Mouse (Mus musculus): Measurements from ENCODE around the gene Afap1.

Afap1 gene

DNA sequence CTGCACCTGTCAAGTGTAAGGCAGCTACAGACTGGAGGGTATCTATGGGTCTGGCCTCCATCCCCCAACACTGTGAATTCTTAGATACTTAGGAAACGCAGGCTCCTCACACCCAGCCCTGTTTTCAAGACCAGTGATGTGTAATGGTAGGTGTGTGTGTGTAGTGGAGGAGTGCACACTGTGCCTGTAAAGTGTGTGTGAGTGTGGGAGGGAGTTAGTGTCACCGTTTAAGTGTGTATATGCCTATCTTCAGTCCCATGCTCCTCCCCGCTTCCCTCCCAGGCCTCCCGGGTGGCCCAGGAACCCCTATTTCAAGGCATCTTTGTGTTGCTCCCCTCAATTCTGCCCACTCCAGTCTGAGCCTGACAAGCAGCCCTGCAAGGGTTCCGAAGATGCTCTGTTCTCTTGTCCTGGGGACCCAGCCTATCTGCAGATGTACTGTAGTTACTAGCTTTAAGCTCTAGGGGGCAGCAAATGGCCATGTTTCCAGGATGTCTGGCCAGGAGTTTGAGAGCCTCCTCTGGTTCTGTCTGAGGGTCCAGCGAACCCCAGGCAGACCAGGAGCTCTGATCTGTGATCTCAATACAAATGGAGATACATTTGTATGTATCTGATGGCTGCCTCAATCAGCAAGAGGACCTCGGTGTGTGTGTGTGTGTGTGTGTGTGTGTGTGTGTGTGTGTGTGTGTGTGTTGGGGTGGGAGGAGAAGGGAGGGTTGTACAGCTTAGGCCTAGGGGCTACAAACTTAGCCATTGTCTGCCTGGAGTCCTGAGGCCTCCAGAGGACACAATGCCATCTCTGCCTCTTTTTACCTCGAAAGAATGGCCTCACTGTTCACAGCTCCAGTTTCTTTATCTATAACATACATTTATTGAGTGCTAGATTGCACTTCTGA, 140.7 kb downstream of the Afap1 start:
- DNase-seq (ENCODE audit: low read depth in 1 of 2, low spot score in 2 of 2): no peak

DNA sequence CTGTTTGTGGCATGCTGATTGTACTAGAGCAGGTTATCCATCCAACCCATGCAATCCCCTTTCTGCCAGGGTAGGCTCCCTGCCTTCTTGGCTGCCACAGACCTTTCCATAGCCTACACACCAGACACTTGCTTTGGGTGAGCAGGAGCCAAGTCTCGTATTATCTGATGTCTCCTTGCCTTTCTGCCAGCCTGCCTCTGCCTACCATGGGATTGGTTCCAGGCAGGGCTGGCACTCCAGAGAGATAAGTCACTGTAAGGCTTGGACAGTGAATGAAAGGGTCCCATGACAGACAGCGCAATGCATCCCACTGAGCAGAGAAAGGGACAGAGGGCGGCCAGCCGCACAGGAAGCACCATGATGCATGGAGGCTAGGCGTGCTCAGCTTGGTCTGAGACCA, 146.5 kb downstream of the Afap1 start:
- no peak for DNase-seq (ENCODE audit: low read depth in 1 of 2, low spot score in 2 of 2)

DNA sequence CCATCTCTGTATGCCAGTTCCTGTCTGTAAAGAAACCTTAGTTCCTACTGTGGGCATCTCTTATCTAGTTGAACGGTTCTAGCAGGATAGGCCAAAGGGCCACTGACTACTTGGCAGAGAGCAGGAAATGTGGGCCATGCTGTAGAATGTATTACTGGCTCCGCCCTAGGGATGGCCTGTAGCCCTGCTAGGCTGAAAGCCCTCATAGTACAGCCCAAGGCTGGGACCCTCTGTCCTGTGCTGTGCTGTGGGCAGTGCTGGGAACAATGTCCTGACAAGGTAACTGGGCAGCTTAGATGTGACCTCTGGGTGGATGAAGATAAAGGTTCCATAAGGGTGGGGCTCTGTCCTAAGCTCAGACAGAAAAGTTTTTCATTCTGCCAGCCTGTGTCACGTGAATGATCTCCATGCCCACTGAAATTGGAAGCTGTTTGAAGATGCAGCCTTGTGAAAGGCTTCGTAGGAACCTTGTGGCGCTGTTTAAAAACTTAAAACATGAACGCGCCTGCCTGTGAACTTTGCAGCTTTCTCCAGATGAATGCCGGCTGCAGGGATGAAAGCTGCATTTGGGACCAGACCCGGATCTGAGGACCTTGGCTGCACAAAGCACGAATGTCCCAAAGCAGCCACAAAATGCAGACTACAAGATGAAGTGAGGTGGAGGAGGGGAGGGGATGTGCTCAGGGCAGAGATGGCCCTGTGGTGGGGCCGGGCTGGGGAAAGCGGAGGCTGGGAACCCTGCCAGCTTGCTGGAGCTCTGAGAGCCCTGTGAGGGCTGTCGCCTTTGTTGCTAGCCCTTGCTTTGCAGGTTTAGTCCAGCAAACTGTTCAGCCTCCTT, 147.5 kb downstream of the Afap1 start:
- no peak for DNase-seq (ENCODE audit: low read depth in 1 of 2, low spot score in 2 of 2)

DNA sequence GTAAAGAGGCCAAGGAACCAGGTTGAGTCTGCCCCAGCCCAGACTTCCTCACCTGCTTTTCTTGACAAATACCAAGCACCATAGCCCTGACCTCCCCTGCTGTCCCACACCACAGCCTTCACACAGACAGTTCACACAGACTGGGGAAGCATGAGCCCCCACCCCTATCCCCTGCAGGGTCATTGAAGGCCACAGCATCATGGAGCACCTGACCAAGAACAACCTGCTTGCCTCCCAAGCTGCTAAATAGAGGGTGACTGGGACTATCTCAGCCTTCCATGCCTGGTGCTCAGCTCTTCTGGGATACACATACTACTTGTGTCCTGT, 148.1 kb downstream of the Afap1 start:
- no peak for DNase-seq (ENCODE audit: low read depth in 1 of 2, low spot score in 2 of 2)

DNA sequence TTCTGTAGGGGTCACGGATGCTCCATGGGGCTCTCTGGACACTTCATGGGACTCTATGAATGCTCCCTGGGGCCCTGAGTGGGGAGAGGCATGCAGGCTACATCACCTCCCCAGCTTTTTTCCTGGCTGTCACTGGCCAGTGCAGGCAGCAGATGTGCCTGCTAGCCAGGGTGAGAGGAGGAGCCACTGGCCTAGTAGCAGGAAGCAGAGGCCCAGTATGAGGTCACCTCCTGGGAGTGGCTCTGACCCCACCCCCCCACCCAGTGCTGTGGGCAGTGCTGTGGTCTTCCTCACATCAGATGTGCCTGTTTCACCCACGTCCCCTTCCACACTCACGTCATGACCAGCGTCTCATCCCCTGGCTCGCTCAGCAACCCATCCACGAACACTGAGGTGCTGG, 148.6 kb downstream of the Afap1 start:
- no peak for DNase-seq (ENCODE audit: low read depth in 1 of 2, low spot score in 2 of 2)

DNA sequence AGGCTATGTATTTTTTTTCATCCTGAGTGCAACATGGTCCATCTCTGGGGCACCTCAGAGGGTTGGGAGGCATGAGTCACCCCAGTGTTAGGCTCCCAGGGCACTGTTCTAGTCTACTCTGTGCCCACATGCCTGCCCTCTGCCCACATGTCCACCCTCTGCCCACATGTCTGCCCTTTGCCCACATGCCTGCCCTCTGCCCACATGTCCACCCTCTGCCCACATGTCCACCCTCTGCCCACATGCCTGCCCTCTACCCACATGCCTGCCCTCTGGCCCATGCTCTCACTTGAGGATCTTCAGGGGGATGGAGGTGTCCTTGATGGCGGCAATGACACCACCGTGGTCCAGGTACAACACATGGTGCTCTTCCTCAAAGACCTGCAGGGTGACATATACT, 150.0 kb downstream of the Afap1 start:
- DNase-seq (ENCODE audit: low read depth in 1 of 2, low spot score in 2 of 2): no peak

Data from monocyte, adult 2 months (primary cell).